Mouse (Mus musculus) adrenal gland, postnatal 25 days (tissue): ENCODE results near the gene Fdxr. TPM values are rescaled to one million over a fixed set of nuclear protein-coding genes. Genes with fewer than 3 reads are reported as not detected.

Experiments used
- DNase-seq: peaks from one replicate; pipeline ENCODE4 v3.0.0; 2021; ENCODE audit warnings: mixed read lengths
- long read RNA-seq: library from polyadenylated mRNA; stranded (forward); transcript quantifications from one replicate; pipeline ENCODE4 v2.0.0, GENCODE M21; 2021
- total RNA-seq: library from RNA; stranded (reverse); gene quantifications from 2 replicates; pipeline ENCODE4 v1.2.3, GENCODE M21; 2021

Fdxr gene
- 1,338 and 1,408 TPM in 2 replicates for total RNA-seq
- long read RNA-seq, transcript Fdxr-201 (12 exons, 1,948 nt) = major isoform, 741 of 1,076 reads
- long read RNA-seq, transcript Fdxr-203 (2 exons, 544 nt) = minor isoform, 15 of 1,076 reads
- long read RNA-seq, partial matches to known transcripts = 127 of 1,076 reads
- long read RNA-seq, other reads (novel, unspliced or antisense) = 193 of 1,076 reads

GRCm38 (mm10) chr11:115276780-115277603 lies at the start of gene Fdxr:
Gene Fdxr (minus strand): TSS chr11:115277050.
- peak; percentile 97 for DNase-seq

DNA sequence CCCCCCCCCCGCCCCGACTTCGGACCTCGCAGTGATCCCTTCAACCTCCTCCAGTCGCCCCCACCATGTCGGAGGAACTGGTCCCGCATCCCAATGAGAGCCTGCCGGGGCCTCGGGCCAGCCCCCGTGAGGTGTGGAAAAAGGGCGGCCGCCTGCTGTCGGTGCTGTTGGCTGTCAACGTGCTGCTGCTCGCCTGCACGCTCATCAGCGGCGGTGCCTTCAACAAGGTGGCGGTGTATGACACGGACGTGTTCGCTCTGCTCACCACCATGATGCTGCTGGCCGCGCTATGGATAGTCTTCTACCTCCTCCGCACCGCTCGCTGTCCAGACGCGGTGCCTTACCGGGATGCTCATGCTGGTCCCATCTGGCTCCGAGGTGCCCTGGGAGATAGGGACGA lies 46.5 kb upstream of the Fdxr start:
- no peak for DNase-seq

GRCm38 (mm10) chr11:115321906-115322693 lies 45.2 kb upstream of the Fdxr start, which contains the start of gene Ush1g:
Gene Ush1g (minus strand): TSS chr11:115322041.
- DNase-seq = peak; percentile 76

DNA sequence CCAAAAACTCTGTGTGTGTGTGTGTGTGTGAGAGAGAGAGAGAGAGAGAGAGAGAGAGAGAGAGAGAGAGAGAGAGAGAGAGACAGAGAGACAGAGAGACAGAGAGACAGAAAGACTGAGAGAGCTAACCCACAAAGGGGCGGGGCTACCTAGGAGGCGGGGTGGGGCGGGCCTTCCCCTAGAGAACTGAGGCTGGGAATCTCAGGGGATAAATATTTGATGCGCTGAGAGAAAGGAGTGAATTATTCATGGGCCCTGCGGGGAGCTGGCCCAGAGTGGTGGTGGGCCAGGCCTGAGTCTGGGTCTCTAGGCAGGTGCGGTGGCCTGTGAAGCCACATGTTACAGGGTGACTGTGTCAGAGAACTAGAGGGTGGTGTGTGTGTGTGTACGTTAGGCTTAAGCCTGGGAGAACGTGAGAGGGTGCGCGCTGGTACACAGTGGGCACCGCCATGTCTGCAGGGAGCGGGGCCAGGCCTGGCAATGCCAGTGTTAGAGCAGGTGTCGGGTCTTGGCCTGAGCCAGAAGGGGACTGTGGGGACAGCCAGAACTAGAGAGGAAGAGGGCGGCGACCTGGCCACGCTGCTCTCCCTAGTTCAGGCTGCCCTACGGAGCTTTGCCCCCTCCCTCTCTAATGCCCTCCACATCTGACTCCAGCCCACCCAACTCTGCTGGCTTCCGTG lies 43.0 kb upstream of the Fdxr start:
- DNase-seq = no peak

- DNase-seq = no peak
Measured at GRCm38 (mm10) chr11:115318245-115319027, 41.6 kb upstream of the Fdxr start.

DNA sequence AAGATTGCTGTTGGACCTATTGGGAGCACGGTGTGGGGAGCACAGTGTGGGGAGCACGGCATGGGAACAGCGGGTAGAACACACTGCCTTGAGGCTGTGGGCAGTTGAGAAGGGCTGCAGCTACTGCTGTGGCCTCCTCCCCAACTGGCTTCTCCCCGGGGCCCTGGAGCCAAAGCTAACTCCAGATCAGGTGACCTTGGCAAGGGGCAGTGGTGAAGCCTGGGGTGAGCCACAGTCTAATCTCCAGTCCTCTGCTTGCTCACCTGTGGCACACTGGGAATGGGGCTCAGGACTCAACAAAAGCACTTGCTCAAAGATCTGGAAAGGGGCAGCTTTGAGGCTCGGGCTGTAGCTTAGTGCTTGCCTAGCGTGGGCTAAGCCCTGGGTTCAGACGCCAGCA lies 40.4 kb upstream of the Fdxr start:
- DNase-seq = no peak

DNA sequence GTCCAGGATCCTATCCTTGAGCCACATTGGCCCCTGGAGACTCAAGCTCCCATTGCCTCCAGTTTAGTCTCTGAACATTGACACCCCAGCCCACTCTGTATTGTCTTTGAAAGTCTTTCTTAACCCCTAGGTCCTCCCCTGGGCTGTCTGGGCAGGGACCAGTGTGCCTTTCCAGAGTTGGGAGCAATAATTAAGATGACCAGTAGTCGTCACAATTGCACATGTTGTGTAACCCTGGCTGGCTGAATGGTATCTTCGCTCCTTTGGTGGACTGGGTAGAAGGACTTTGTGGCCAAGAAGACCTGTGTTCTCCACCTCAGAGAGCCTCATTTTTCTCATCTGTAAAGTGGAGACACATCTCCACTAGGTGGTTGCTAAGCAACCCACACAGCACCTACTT lies 37.4 kb upstream of the Fdxr start:
- no peak for DNase-seq

GRCm38 (mm10) chr11:115308781-115309180 lies 31.9 kb upstream of the Fdxr start:
- DNase-seq = no peak

GRCm38 (mm10) chr11:115306863-115307262 lies 30.0 kb upstream of the Fdxr start, which contains the start of gene Otop2:
Gene Otop2 (plus strand): TSS chr11:115307163.
- DNase-seq = no peak

DNA sequence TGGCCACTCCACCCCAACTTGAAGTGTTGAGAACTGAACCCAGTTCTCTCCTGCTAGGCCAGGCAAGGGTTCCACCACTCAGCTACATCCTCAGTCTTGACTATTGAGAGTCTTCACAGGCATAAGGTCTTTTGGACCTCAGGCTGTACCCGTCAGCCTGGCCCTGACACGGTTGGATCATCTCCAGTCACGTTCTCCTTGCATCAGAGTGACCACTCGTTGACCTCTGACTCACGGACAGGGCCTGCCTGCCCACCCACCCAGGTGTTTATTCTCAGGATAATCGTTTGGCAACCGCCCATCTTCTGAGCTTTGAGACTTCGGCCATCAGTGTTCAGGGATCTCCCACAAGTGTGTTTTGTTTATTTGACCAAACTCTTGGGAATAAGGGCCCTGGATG lies 26.3 kb upstream of the Fdxr start:
- DNase-seq = no peak

DNA sequence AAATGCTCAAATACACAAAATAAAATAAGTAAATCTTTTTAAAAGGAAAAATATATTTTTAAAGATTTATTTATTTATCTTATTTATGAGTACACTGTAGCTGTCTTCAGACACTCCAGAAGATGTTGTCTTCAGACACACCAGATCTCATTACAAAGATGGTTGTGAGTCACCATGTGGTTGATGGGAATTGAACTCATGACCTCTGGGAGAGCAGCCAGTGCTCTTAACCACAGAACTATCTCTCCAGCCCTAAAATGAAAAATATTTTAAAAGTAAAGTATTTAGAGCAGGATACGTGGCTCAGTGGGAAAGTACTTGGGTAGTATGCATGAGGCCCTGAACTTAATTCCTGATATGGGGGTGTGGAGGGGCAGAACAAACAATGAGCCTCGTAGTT lies 24.5 kb upstream of the Fdxr start:
- DNase-seq = no peak

- DNase-seq = no peak
Measured at GRCm38 (mm10) chr11:115300745-115301144, 23.9 kb upstream of the Fdxr start.

GRCm38 (mm10) chr11:115298160-115298559 lies 21.3 kb upstream of the Fdxr start:
- no peak for DNase-seq

DNA sequence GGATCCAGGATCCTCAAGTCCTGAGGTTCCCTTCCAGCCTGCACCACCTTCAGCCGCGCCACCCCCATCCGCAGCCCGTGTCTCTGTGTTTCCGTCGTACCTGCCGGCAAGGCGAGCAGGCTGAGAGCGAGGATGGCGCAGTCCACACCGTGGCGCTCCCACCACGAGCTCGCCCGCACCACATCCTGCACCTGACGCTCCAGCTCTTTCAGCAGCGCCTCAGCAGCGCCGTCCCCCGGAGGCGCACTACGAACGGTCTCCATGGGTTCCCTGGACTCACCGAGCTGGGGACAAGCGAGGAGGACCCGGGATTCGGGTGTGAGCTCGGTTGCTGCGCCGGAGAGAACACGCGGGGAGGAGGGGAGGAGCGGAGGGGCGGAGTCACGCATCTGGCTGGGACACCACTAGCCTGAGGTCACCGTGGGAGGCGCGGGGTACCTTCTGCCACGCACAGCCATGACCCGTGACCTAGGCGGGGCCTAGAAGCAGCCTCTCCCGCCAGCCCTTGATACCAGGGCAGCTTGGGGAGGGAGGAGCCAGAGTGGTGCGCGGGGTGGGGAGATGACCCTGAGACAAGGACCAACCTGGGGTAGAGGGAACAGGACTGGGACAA lies 20.5 kb upstream of the Fdxr start, which contains the start of gene Fads6:
Gene Fads6 (minus strand): TSS at position 450 of the 613 bp plus-strand sequence.
- DNase-seq = peak; percentile 83

- DNase-seq = peak; percentile 39
Measured at GRCm38 (mm10) chr11:115296471-115297210, 19.8 kb upstream of the Fdxr start.

DNA sequence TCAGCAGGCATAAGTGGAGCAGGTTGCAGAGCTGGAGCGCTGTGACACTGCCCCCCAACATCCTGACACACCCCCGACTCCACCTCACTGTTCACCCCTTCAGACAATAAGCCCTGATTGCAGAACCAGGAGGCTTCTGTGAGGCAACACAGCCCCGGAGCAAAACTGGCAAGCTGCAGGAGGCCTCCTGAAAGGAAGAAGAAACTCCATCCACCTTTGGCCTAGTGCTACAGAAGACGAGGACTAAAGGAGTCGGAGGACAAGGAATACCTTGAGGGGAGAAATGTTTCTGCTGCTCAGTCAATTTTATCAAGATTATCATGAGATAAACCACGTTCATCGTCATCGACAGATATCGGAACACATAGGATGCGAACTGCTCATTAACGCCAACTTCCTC lies 19.1 kb upstream of the Fdxr start:
- no peak for DNase-seq

DNA sequence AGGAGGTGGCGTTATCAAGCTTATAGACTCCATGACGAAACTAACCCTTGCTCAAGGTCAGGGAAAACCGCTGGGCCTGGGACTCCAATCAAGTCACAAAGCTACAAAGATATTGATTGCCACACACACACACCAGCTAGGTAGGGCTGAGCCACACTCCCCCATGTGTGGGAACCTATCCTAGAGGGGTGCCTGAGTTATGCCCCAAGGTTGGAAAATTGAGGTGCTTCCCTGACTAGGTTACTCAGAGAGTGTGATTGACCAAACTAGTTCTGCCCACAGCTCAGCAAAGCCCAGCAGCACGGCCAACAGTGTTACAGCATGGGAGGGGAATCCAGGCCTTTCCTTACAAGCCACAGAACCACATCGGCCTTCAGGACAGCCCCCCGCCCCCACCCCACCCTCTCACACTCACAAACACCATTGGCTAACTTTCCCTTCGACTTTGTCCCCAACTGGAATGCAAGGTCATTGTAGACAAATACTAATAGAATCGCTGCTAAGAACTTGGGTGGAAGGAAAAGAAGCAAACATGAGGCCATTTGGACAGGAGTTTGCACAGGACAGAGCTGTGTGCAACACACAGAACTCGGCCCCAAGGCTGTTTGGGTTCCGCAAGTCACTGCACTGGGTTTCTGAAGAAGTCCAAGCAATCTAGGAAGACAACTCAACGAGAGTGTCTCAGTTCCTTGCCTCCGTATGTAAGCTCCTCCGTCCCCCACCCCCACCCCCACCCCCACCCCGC lies 16.0 kb upstream of the Fdxr start:
- no peak for DNase-seq

DNA sequence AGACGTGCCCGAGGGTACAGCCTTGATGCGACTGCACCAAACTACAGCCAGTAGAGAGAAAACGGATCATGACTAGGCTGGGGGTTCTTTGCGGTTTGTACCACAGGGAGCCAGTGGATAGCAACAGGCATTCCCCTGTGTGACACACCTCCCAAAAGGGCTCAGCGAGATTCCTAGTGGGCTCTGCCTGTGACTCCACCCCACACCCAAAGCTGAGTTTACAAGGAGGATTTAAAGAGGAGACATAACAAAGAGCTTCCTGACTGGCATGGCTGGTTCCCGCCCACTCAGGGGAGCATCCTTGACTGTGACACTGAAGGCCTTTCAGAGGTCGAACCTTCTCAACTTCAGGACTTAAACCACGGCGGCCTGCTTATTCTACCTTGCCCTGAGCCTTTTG lies 14.7 kb upstream of the Fdxr start:
- DNase-seq = no peak

GRCm38 (mm10) chr11:115290919-115291318 lies 14.1 kb upstream of the Fdxr start:
- peak; percentile 54 for DNase-seq
